Mouse (Mus musculus): ENCODE measurements at regions not wholly inside any gene's neighbourhood (a gene's known extent, or its start where the extent isn't known, plus 50 kb on each side); places are given as distances from the start of the nearest gene placed in this dataset.

GRCm38 (mm10) chr1:57561517-57561916 lies 154.6 kb upstream of the Tyw5 start:
- CTCF ChIA-PET, result no interaction called here
- POLR2A ChIA-PET, result no interaction called here

GRCm38 (mm10) chr1:57564676-57565075 lies 157.8 kb upstream of the Tyw5 start:
- CTCF ChIA-PET, result interaction anchor here in 2 of 4 experiments (0.6 to 1.1 kb wide), 3 partner anchors 14 to 27 kb away, joined by 3 to 4 read pairs (median 3); no protein-coding TSS in a partner anchor
- POLR2A ChIA-PET, result interaction anchor here in 3 of 4 experiments (0.7 to 1.1 kb wide), 3 partner anchors 9 to 390 kb away, joined by 3 to 18 read pairs (median 4); no protein-coding TSS in a partner anchor

- POLR2A ChIA-PET, result no interaction called here
- CTCF ChIA-PET, result no interaction called here
These were observed 165.2 kb upstream of the Tyw5 start for GRCm38 (mm10) chr1:57572097-57572496.

- ChIA-PET POLR2A (interaction anchor here in 1 of 4 experiments (1.4 kb wide), 1 partner anchor 9 kb away, joined by 4 read pairs; no protein-coding TSS in a partner anchor), CTCF (interaction anchor here in 1 of 4 experiments (0.7 kb wide), 1 partner anchor 458 kb away, joined by 3 read pairs; no protein-coding TSS in a partner anchor)
These were observed 166.9 kb upstream of the Tyw5 start for GRCm38 (mm10) chr1:57573829-57574228.

GRCm38 (mm10) chr1:57574530-57574929 lies 167.6 kb upstream of the Tyw5 start:
- ChIA-PET CTCF (no interaction called here), POLR2A (no interaction called here)

GRCm38 (mm10) chr1:57576066-57576753 lies 169.3 kb upstream of the Tyw5 start:
- ChIA-PET CTCF (no interaction called here), POLR2A (no interaction called here)

- POLR2A ChIA-PET, result interaction anchor here in 1 of 4 experiments (0.5 to 1.0 kb wide), 2 partner anchors 41 to 136 kb away, joined by 3 read pairs; no protein-coding TSS in a partner anchor
These were observed 172.2 kb upstream of the Tyw5 start for GRCm38 (mm10) chr1:57579086-57579485.

GRCm38 (mm10) chr1:57593707-57594589 lies 180.0 kb upstream of the Spats2l start:
- POLR2A ChIA-PET, result interaction anchor here in 2 of 4 experiments (0.7 to 1.5 kb wide), 2 partner anchors 21 to 42 kb away, joined by 3 read pairs; no protein-coding TSS in a partner anchor

More at GRCm38 (mm10) chr1:57579086-57579485, 172.2 kb upstream of the Tyw5 start:
- CTCF ChIA-PET, result no interaction called here

GRCm38 (mm10) chr1:57594815-57595214 lies 179.1 kb upstream of the Spats2l start:
- CTCF ChIA-PET, result no interaction called here

More at GRCm38 (mm10) chr1:57593707-57594589, 180.0 kb upstream of the Spats2l start:
- CTCF ChIA-PET, result no interaction called here

GRCm38 (mm10) chr1:57600951-57601350 lies 173.0 kb upstream of the Spats2l start:
- CTCF ChIA-PET, result no interaction called here

More at GRCm38 (mm10) chr1:57594815-57595214, 179.1 kb upstream of the Spats2l start:
- POLR2A ChIA-PET, result interaction anchor here in 1 of 4 experiments (1.5 kb wide), 1 partner anchor 42 kb away, joined by 3 read pairs; no protein-coding TSS in a partner anchor

GRCm38 (mm10) chr1:57605525-57605924 lies 168.4 kb upstream of the Spats2l start:
- CTCF ChIA-PET, result interaction anchor here in 1 of 4 experiments (1.1 kb wide), 1 partner anchor 14 kb away, joined by 5 read pairs; no protein-coding TSS in a partner anchor

More at GRCm38 (mm10) chr1:57600951-57601350, 173.0 kb upstream of the Spats2l start:
- POLR2A ChIA-PET, result interaction anchor here in 2 of 4 experiments (0.6 to 1.1 kb wide), 2 partner anchors 10 to 512 kb away, joined by 3 read pairs; partner anchors contain the start of gene Aox3 (in 1 of the 2)

GRCm38 (mm10) chr1:57606060-57606683 lies 167.8 kb upstream of the Spats2l start:
- ChIA-PET POLR2A (interaction anchor here in 3 of 4 experiments (0.5 to 1.5 kb wide), 8 partner anchors 10 to 200 kb away, joined by 3 to 12 read pairs (median 4); partner anchors contain the start of genes Maip1 (in 1 of the 3) and Tyw5 (in 1 of the 3)), CTCF (interaction anchor here in 2 of 4 experiments (0.6 to 1.1 kb wide), 2 partner anchors 15 to 668 kb away, joined by 3 to 5 read pairs; no protein-coding TSS in a partner anchor)

More at GRCm38 (mm10) chr1:57605525-57605924, 168.4 kb upstream of the Spats2l start:
- POLR2A ChIA-PET, result interaction anchor here in 2 of 4 experiments (0.9 to 1.5 kb wide), 4 partner anchors 10 to 199 kb away, joined by 3 to 4 read pairs (median 4); partner anchors contain the start of genes Maip1 (in 1 of the 2) and Tyw5 (in 1 of the 2)

- CTCF ChIA-PET, result no interaction called here
- POLR2A ChIA-PET, result interaction anchor here in 1 of 4 experiments (2.5 kb wide), 1 partner anchor 9 kb away, joined by 7 read pairs; no protein-coding TSS in a partner anchor
These were observed 166.9 kb upstream of the Spats2l start for GRCm38 (mm10) chr1:57607026-57607425.

GRCm38 (mm10) chr1:57607626-57608422 lies 166.1 kb upstream of the Spats2l start:
- CTCF ChIA-PET, result interaction anchor here in 1 of 4 experiments (0.6 kb wide), 1 partner anchor 176 kb away, joined by 3 read pairs; no protein-coding TSS in a partner anchor
- POLR2A ChIA-PET, result interaction anchor here in 1 of 4 experiments (0.6 to 2.5 kb wide), 5 partner anchors 8 to 134 kb away, joined by 3 to 7 read pairs (median 3); no protein-coding TSS in a partner anchor

GRCm38 (mm10) chr1:57608423-57608679 lies 165.6 kb upstream of the Spats2l start:
- CTCF ChIA-PET, result no interaction called here
- POLR2A ChIA-PET, result interaction anchor here in 1 of 4 experiments (0.6 to 2.5 kb wide), 4 partner anchors 8 to 369 kb away, joined by 3 to 7 read pairs (median 3); no protein-coding TSS in a partner anchor

- POLR2A ChIA-PET, result interaction anchor here in 1 of 4 experiments (0.7 to 2.5 kb wide), 5 partner anchors 11 to 790 kb away, joined by 3 to 7 read pairs (median 4); no protein-coding TSS in a partner anchor
- CTCF ChIA-PET, result interaction anchor here in 1 of 4 experiments (0.6 kb wide), 1 partner anchor 270 kb away, joined by 4 read pairs; no protein-coding TSS in a partner anchor
These were observed 164.7 kb upstream of the Spats2l start for GRCm38 (mm10) chr1:57609307-57609706.

GRCm38 (mm10) chr1:57612171-57612570 lies 161.8 kb upstream of the Spats2l start:
- CTCF ChIA-PET, result no interaction called here

More at GRCm38 (mm10) chr1:57612171-57612570, 161.8 kb upstream of the Spats2l start:
- POLR2A ChIA-PET, result interaction anchor here in 3 of 4 experiments (0.6 to 2.3 kb wide), 6 partner anchors 19 to 384 kb away, joined by 3 to 7 read pairs (median 4); partner anchors contain the start of genes Sgo2a (in 1 of the 3) and Spats2l (in 1 of the 3)
